In the genomic region with DNA sequence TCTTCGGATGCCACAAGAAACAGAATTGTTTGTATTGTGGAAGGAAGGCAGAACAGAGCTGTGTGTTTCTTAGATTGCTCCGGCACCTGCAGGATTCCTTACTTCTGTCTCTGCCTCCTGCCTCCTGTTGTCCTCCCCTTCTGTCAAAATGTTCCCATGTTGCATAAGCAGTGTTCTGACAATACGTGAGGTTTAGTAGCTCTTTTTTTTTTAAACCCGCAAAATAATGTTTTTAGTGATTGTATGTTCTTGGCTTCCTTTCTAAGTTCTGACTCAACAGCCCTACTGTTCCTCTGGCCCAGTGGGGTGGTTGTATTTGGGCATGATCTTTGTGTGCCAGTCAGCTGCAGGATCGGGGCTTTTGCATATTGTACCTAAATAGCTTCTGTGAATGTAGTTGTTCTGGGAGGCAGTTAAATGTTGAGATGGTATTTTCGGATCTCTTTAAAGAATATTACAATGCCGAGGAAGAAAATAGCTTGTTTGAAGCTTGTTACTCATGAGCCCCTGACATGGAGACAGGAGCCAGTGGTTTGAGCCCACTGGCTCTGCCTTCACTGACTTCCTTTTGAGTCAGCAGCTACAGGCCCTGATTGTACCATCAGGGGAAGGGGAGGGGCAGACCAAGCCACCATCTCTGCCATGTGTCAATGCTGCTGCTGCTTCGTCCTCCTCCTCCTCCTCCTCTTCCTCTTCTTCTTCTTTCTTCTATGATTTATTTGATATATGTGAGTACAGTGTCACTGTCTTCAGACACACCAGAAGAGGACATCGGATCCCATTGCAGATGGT, we compare ENCODE assay signal across 18 mouse cellular contexts. TPM values are rescaled to one million over a fixed set of nuclear protein-coding genes. Genes with fewer than 3 reads are reported as not detected.
DNase-seq lines count a peak whose midpoint lies in the region; ATAC-seq lines count a peak whose summit lies in the region.
"Had no signal": no experiment of that assay in that cellular context is flagged by ENCODE, and none has a peak within 500 bp of the region (broad histone marks: within the 10 kb centered on the region; RNA-seq: fewer than 3 reads in every experiment).

No protein-coding gene starts in this region.

- H3K9me3 ChIP-seq in intestine, embryonic 16.5 days (ENCODE audit: control insufficient read depth, low read length): no peaks in the 10 kb centered on the region
- H3K9me3 ChIP-seq: heart, embryonic 15.5 days; hindbrain, embryonic 15.5 days; limb, embryonic 12.5 days; midbrain, embryonic 12.5 days; neural tube, embryonic 12.5 days had no signal

- no peak for DNase-seq in frontal cortex, postnatal 36 days (ENCODE audit: low spot score in 2 of 2)
- peak; percentile 47 for DNase-seq in A20 (ENCODE audit: low read depth, low spot score)
- peak; percentile 69 for DNase-seq in cerebellum, adult 9-10 months
- peak; percentile 48 to 61 for DNase-seq in layer of hippocampus, adult 8-10 months (ENCODE audit: low spot score in 2 of 2)
- DNase-seq in thymus, postnatal 36 days: no peak
- DNase-seq in ovary, postnatal 14 days (ENCODE audit: low spot score): no peak
- DNase-seq: adrenal gland, postnatal 14 days; lung, adult 2 months had no signal

- 85% methylated on average over 9 of the region's 9 CpGs for WGBS in intestine, embryonic 16.5 days

- H3K27me3 ChIP-seq in intestine, embryonic 16.5 days (replicated peaks; ENCODE audit: control insufficient read depth, insufficient read depth, low read length): no peaks in the 10 kb centered on the region
- H3K27me3 ChIP-seq: CH12.LX; heart, embryonic 15.5 days; hindbrain, embryonic 15.5 days; limb, embryonic 12.5 days; midbrain, embryonic 12.5 days; neural tube, embryonic 12.5 days had no signal

- peak; percentile 69 for ATAC-seq in frontal cortex, adult (ENCODE audit: low TSS enrichment)
- no peak for ATAC-seq in intestine, embryonic 16.5 days

- no peak overlapping the region for H3K27ac ChIP-seq in intestine, embryonic 16.5 days (ENCODE audit: low read length)
- H3K27ac ChIP-seq: heart, embryonic 15.5 days; hindbrain, embryonic 15.5 days; kidney, postnatal 0 days; limb, embryonic 12.5 days; midbrain, embryonic 12.5 days; neural tube, embryonic 12.5 days had no signal

- H3K36me3 ChIP-seq in intestine, embryonic 16.5 days (ENCODE audit: control insufficient read depth, insufficient read depth, low read length): no peaks in the 10 kb centered on the region
- H3K36me3 ChIP-seq: hindbrain, embryonic 15.5 days; midbrain, embryonic 12.5 days; neural tube, embryonic 12.5 days had no signal

- peaks cover 18% of the 10 kb centered on the region for H3K4me1 ChIP-seq in intestine, embryonic 16.5 days (ENCODE audit: control insufficient read depth, insufficient read depth, low read length)

- no peak overlapping the region for H3K4me2 ChIP-seq in intestine, embryonic 16.5 days (ENCODE audit: low read depth, low read length)
- H3K4me2 ChIP-seq: heart, embryonic 15.5 days; hindbrain, embryonic 15.5 days; limb, embryonic 12.5 days; midbrain, embryonic 12.5 days; neural tube, embryonic 12.5 days had no signal

- H3K4me3 ChIP-seq in intestine, embryonic 16.5 days (ENCODE audit: low read length): no peak overlapping the region
- H3K4me3 ChIP-seq: erythroblast, embryonic 14.5 days; heart, embryonic 15.5 days; hindbrain, embryonic 15.5 days; limb, embryonic 12.5 days; midbrain, embryonic 12.5 days; neural tube, embryonic 12.5 days had no signal

- no peak overlapping the region for H3K9ac ChIP-seq in intestine, embryonic 16.5 days (ENCODE audit: low read depth, low read length)
- H3K9ac ChIP-seq: heart, embryonic 15.5 days; hindbrain, embryonic 15.5 days; limb, embryonic 12.5 days; midbrain, embryonic 12.5 days; neural tube, embryonic 12.5 days had no signal

RNA-seq across cellular contexts. Expression of a gene that starts 13.6 kb away (rescaled TPM):
- 100 to 1,000 TPM; 134 to 147 (median 140) TPM for total RNA-seq in layer of hippocampus, adult 8-10 months (2022)
- polyA plus RNA-seq in intestine, embryonic 16.5 days (2015; fragmentation: Nextera tagmentation; extraction: Ambion mirVana): 5.1 and 5.2 TPM in 2 replicates

RNA-seq across cellular contexts. Expression of a gene that starts 13.8 kb away (rescaled TPM):
- total RNA-seq in layer of hippocampus, adult 8-10 months (2022): 100 to 1,000 TPM; 195 to 219 (median 207) TPM
- 123 and 137 TPM in 2 replicates for polyA plus RNA-seq in intestine, embryonic 16.5 days (2015; fragmentation: Nextera tagmentation; extraction: Ambion mirVana)

Comparison
In these comparisons a context has a peak if more than half of its experiments do, and no peak if none do; other contexts are left out.
1. DNase-seq: peak in A20 (single experiment), cerebellum, adult 9-10 months (single experiment) and layer of hippocampus, adult 8-10 months (2 of 2); none in frontal cortex, postnatal 36 days (0 of 2), thymus, postnatal 36 days (0 of 2) and ovary, postnatal 14 days (single experiment).